Mouse (Mus musculus) embryonic facial prominence, embryonic 11.5 days (tissue): Measurements from ENCODE around the gene Sulf2. TPM values are rescaled to one million over a fixed set of nuclear protein-coding genes. Genes with fewer than 3 reads are reported as not detected.
A peak's percentile ranks its signal among the peaks of the same experiment; 100 is the strongest.

Source experiments
- ATAC-seq: fragments of 200-750 bp; cut with Nextera tagmentation; replicated peaks from 2 replicates; pipeline ENCODE4 v1.8.0; 2017; ENCODE audit warnings: low read depth; ENCODE audit not compliant: insufficient number of reproducible peaks, low FRiP score, low TSS enrichment
- DNase-seq: peaks from one replicate; pipeline ENCODE4 v3.0.0-alpha.2; 2015; ENCODE audit warnings: low spot score
- H3K27ac ChIP-seq: fragments of 300-500 bp; sonication (generic); replicated peaks from 2 replicates; pipeline ENCODE4 v1.5.1; 2014; ENCODE audit warnings: mild to moderate bottlenecking, low read depth, low read length, control low read depth
- H3K27me3 ChIP-seq: fragments of 300-500 bp; sonication (generic); 2 replicates; pipeline ENCODE4 v1.6.1; 2014; ENCODE audit warnings: mild to moderate bottlenecking, low read length, moderate library complexity, mixed read lengths; ENCODE audit not compliant: control insufficient read depth, insufficient read depth
- H3K36me3 ChIP-seq: fragments of 300-500 bp; sonication (generic); replicated peaks from 2 replicates; pipeline ENCODE4 v1.6.1; 2014; ENCODE audit warnings: low read depth, mild to moderate bottlenecking, low read length, moderate library complexity, mixed read lengths; ENCODE audit not compliant: control insufficient read depth, insufficient read depth
- H3K4me1 ChIP-seq: fragments of 300-500 bp; sonication (generic); 2 replicates; pipeline ENCODE4 v1.6.1; 2014; ENCODE audit warnings: low read length, mixed read lengths; ENCODE audit not compliant: control insufficient read depth, insufficient read depth
- H3K4me2 ChIP-seq: fragments of 300-500 bp; sonication (generic); 2 replicates; pipeline ENCODE4 v1.6.1; 2014; ENCODE audit warnings: low read depth, mild to moderate bottlenecking, control low read depth, low read length, moderate library complexity
- H3K4me3 ChIP-seq: fragments of 300-500 bp; sonication (generic); 2 replicates; pipeline ENCODE4 v1.5.1; 2014; ENCODE audit warnings: low read depth, low read length, control low read depth
- H3K9ac ChIP-seq: fragments of 300-500 bp; sonication (generic); replicated peaks from 2 replicates; pipeline ENCODE4 v1.6.1; 2014; ENCODE audit warnings: mild to moderate bottlenecking, control low read depth, low read length
- H3K9me3 ChIP-seq: fragments of 300-500 bp; sonication (generic); replicated peaks from 2 replicates; pipeline ENCODE4 v1.6.1; 2016; ENCODE audit warnings: mild to moderate bottlenecking, low read length, inconsistent platforms, mixed read lengths; ENCODE audit not compliant: control insufficient read depth
- WGBS: fragments of 180-500 bp; shearing (Covaris S2); extraction: QIAGEN DNeasy Blood & Tissue Kit; methylation state at CpG from one replicate; pipeline ENCODE4 v1.1.7; 2014; 5-methylcytosine and 5-hydroxymethylcytosine counted together
- polyA plus RNA-seq: library from polyadenylated mRNA; unstranded; fragments of >200 nt; fragmentation: Nextera tagmentation; extraction: Ambion mirVana; gene quantifications from 2 replicates; pipeline ENCODE4 v1.2.1, GENCODE M21; 2014

Sulf2 gene
- polyA plus RNA-seq, 1 experiment from 2014 or later: 168 TPM

DNA sequence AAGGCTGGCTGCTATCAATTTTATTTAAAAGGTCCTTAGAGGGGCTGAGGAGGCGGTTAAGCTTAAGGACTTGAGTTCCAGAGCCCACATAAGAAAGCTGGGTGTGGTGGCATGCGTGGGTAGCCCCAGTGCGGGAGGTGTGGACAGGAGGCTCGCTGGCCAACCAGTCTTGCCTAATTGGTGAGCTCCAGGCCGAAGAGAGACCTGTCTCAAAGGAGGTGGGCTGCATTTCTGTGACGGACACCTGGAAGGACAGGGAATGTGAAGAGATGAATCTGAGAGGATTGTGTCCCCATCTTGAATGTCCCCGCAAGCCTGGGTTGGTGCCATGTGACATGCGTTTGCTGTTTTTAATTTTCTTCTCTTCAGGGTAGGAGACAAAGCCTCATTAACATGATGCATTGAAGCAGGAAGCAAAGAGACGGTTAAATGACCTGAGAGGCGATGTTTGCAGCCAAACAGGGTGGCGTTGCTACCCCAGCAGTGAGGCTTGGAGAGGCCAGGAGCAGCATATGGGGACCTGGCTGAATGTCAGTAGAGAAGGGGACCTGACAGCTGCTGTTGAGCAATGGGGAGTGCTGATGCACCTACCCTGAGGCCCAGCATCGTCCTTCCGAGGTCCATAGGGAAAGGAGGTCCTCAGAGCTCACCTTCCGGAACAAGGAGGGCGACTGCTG lies 26.7 kb upstream of the Sulf2 start:
- DNase-seq: no peak
- 83% methylated on average over 15 of the region's 15 CpGs for WGBS
- H3K9me3 ChIP-seq: no peaks in the 10 kb centered on the region; the same call in 1 of the 2 replicates
- H3K4me3 ChIP-seq: no peak overlapping the region
- peaks cover 13% of the 10 kb centered on the region; the same call in 1 of the 2 replicates for H3K4me1 ChIP-seq
- H3K36me3 ChIP-seq: no peaks in the 10 kb centered on the region
- no peak overlapping the region for H3K9ac ChIP-seq
- no peaks in the 10 kb centered on the region for H3K27me3 ChIP-seq
- peak overlapping the region; percentile 92; the same call in 1 of the 2 replicates for H3K27ac ChIP-seq
- ATAC-seq: no peak
- H3K4me2 ChIP-seq: no peak overlapping the region

DNA sequence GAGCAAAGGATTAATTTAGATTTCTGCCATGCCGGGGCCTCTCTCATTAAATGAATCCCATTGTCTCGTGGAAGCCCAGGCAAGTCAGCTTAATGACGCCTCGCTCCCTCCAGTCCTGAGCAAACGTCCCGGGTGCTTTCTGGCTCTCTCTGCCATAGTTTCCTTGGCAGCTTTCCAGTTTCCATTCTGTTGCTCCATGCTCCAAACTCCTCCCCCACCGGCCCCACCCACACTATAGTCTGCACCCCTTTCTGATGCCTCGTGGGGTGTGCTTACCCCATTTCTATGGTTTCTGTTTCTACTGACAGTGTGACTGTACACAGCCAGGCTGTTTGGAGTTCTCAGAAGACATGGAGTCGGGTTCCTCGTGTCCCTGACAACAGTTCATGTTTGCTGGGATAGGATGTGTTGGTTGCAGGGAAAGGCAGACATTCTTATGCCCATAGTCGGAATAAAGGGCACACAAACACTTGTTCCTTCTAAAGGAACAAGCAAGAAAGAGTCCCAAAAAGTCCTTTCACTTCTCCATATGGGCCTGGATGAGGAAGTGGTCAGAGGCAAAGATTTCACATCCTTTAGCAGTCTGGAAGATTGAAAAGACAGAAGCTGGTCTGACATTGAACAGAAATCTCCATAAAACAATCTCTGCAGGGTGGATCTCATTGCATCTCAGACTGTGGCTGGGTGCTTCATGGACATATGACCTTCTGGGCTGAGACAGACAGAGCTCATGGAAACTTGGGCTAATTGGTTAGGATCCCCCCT lies 25.5 kb upstream of the Sulf2 start:
- H3K4me1 ChIP-seq: peaks cover 13% of the 10 kb centered on the region
- no peaks in the 10 kb centered on the region for H3K36me3 ChIP-seq
- peak overlapping the region; percentile 3; the same call in 1 of the 2 replicates for H3K4me2 ChIP-seq
- WGBS: 20% methylated on average over 11 of the region's 11 CpGs
- no peaks in the 10 kb centered on the region; the same call in 1 of the 2 replicates for H3K9me3 ChIP-seq
- H3K27me3 ChIP-seq: no peaks in the 10 kb centered on the region
- peak; percentile 65 for DNase-seq
- ATAC-seq: peak; percentile 40; the same call in 1 of the 2 replicates
- H3K4me3 ChIP-seq: no peak overlapping the region
- peak overlapping the region; percentile 92 for H3K27ac ChIP-seq
- H3K9ac ChIP-seq: peak overlapping the region; percentile 13

DNA sequence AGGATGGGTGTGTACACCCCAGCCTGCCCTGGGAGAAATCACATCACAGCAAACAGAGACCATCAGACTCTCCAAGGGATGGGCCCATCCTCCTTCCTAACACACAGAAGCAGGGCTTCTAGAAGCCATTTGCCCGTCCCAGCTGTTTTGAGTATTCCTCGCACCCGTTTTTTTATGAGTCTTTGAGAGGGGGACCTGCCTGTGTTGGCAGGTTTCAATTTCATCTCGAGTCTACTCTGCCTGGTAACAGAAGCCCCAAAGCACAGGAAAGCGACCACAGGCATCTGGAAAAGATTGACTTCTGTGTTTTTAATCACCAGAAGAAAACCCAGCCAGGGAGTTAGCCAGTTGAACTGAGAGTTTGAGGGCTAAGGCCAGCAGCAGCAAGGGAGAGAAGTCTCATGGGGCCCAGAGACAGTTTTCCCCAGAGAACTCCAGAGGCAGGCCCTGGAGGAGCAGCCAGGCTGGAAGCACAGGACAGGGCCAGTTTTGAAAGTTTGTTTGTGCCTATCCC lies 24.7 kb upstream of the Sulf2 start:
- Histone ChIP-seq H3K36me3 (no peaks in the 10 kb centered on the region), H3K4me2 (peak overlapping the region; percentile 3; the same call in 1 of the 2 replicates), H3K27me3 (no peaks in the 10 kb centered on the region), H3K4me1 (peaks cover 13% of the 10 kb centered on the region), H3K9ac (peak overlapping the region; percentile 13; the same call in 1 of the 2 replicates), H3K4me3 (no peak overlapping the region), H3K27ac (peak overlapping the region; percentile 92), H3K9me3 (no peaks in the 10 kb centered on the region; the same call in 1 of the 2 replicates)
- peak; percentile 96 for DNase-seq
- 14% methylated on average over 5 of the region's 5 CpGs for WGBS
- ATAC-seq: peak; percentile 60

DNA sequence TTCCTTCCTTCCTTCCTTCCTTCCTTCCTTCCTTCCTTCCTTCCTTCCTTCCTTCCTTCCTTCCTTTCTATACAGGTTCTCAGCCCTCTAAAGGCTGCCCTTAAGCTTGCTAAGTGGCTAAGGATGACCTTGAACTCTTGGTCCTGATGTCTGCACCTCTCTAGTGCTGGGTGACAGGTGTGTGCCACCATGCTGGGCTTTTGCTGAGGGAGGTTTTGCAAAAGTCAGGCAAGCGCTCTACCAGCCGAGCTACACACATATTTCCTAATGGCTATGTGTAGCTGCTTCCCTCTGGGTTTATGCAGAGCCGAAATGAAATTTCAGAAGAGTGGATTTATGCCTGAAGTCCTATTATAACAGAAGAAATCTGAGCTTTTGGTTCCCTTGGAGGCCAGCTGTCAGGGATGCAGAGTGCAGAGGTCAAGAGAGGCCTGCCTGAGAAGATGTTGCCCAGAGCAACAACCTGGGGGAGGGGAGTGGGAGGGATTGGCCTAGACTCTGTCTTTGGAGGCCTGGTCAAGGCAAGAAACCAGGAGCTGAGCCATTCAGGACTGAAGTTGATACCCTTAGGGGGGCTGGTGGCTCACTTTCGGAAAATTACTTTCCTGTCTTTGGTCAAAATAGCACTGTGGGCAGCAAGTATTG lies 24.1 kb upstream of the Sulf2 start:
- Histone ChIP-seq H3K4me3 (no peak overlapping the region), H3K27me3 (no peaks in the 10 kb centered on the region), H3K27ac (peak overlapping the region; percentile 92), H3K9me3 (no peaks in the 10 kb centered on the region; the same call in 1 of the 2 replicates), H3K4me2 (no peak overlapping the region), H3K36me3 (no peaks in the 10 kb centered on the region), H3K4me1 (peaks cover 17% of the 10 kb centered on the region), H3K9ac (no peak overlapping the region)
- ATAC-seq (peak; percentile 38), DNase-seq (peak; percentile 84)
- WGBS: 11% methylated on average over 4 of the region's 4 CpGs

DNA sequence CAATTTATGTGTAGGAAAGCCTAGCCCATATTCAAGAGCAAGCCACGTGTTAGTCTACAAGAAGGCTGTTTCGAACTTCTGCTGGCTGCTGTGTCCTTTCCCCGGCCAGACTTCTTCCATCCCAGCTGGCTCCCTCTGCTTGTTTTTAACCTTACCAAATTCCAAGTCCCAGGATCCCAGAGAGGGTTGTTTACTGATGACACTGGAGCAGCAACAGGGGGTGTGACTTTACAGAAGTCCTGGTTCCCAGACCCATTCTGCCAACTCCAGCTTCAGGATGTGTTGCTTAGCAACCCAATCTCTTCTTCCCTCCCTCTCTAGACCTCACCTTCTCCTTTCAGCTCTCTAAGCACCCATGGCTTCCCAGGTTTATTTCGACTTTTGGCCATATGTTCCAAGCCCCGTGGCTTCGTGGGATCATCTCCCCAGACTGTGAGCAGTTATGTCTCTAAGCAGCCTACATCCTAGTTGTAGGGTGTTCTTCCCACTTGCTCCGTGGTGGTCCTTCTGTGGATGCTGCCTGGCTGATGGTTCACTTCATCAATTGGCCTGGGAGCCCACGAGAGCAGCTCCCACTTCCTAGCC lies 20.2 kb upstream of the Sulf2 start:
- Histone ChIP-seq H3K9me3 (no peaks in the 10 kb centered on the region), H3K4me1 (peaks cover 14% of the 10 kb centered on the region), H3K27ac (peak overlapping the region; percentile 22; the same call in 1 of the 2 replicates), H3K27me3 (no peaks in the 10 kb centered on the region), H3K4me2 (no peak overlapping the region), H3K36me3 (no peaks in the 10 kb centered on the region), H3K9ac (no peak overlapping the region), H3K4me3 (no peak overlapping the region)
- WGBS: 55% methylated on average over 8 of the region's 8 CpGs
- DNase-seq (no peak), ATAC-seq (no peak)

DNA sequence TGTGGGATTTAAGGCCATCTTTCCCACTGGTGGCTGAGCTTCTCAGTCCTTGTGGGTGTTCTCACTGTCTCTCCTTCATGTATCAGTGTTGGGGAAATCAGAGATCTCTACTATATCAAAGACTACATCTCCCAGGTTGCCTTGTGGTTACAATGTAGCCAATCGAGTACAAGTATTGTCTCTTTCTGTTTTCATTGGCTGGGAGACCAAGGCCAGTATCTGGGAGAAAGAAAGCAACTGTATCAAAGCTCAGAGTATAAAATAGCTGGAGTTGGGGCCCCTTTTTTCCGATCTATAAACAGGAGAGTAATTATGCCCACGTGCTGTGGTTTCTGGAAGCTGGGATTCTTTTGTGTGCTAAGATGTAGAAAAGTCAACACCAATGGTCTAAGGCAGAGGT lies 19.7 kb upstream of the Sulf2 start:
- Histone ChIP-seq H3K27ac (peak overlapping the region; percentile 38; the same call in 1 of the 2 replicates), H3K36me3 (no peaks in the 10 kb centered on the region), H3K4me2 (no peak overlapping the region), H3K9ac (no peak overlapping the region), H3K9me3 (no peaks in the 10 kb centered on the region), H3K4me1 (peaks cover 14% of the 10 kb centered on the region), H3K27me3 (no peaks in the 10 kb centered on the region), H3K4me3 (no peak overlapping the region)
- peak; percentile 72 for DNase-seq
- ATAC-seq: no peak
- 15% methylated on average over 3 of the region's 3 CpGs for WGBS

DNA sequence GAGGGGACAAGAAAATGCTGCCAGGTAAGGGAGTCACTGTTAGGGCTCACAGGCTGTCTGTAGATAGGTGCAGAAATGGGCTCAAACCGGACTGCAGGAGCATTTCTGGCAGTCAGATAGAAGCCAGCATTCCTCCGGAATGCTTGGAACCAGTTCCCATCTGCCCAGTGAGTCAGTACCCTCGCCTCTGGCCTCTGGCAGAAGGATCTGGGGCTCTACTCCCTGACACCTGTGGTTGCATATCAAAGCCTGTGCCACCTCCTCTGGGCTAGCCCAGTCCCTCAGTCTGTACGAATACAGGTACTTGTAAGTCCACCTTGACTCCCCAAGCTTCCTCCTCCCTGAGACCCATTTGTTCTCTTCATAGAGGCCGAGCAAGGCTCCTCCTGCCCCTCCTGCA lies 17.7 kb upstream of the Sulf2 start:
- Histone ChIP-seq H3K4me1 (peaks cover 12% of the 10 kb centered on the region), H3K4me3 (no peak overlapping the region), H3K27me3 (no peaks in the 10 kb centered on the region), H3K27ac (no peak overlapping the region), H3K4me2 (no peak overlapping the region), H3K36me3 (no peaks in the 10 kb centered on the region), H3K9me3 (no peaks in the 10 kb centered on the region), H3K9ac (no peak overlapping the region)
- ATAC-seq: no peak
- WGBS: 72% methylated on average over 5 of the region's 5 CpGs
- DNase-seq: no peak
